Mouse (Mus musculus): ENCODE measurements at regions not wholly inside any gene's neighbourhood (a gene's known extent, or its start where the extent isn't known, plus 50 kb on each side); places are given as distances from the start of the nearest gene placed in this dataset.

- no peak for TF ChIP-seq POLR2A (IDR thresholded peaks at IDR 0.05; ENCODE audit: extremely low read depth, insufficient read depth, low read length)
- TF ChIP-seq CTCF (IDR thresholded peaks at IDR 0.05; ENCODE audit: low read depth, low read length), result no peak
Observed at GRCm38 (mm10) chr14:45757376-45757775, 99.4 kb upstream of the Ddhd1 start.
